Mouse (Mus musculus) frontal cortex, adult (tissue): ENCODE results near the gene Smarcal1.

Source experiments
- ATAC-seq: cut with Nextera tagmentation; 2 replicates; pipeline ENCODE4 v1.9.2; 2017; ENCODE audit warnings: mild to moderate bottlenecking, moderate library complexity, mixed read lengths; ENCODE audit not compliant: low TSS enrichment

Smarcal1 gene

DNA sequence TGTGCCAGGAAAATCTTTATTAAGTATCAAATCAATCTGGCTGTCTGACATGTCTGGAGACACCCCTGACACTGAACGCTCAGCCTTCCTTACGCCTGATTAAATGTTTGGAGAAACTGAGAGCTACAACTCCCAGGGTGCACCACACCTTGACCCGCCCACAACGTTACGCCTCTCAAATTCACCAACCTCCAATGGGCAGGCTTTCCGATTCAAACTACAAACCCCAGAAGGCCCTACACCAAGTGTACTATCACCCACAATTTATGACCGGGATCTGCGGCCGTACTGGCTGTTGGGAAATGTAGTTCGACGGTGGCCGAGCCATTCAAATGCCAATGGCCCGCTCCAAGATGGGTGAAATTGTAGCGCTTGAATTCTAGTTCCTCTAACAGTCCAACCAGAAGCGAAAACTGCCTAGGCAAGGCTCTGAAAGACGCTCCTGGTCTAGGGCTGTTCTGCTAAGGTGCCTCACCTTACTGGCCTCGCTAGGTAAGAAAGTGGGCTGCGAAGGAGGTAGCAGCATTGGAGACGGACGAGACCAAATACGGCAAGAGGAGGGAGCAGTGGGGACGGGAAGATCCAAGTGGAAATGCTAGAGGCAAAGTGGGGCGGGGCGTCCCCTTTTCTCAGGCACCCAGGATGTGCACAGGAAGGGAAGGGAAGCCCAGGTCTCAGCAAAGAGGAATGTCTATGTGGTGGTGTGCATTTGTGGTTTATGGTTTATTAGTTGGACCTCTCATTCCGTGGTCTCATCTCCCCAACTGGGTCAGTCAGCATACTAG, at the start of gene Smarcal1:
TSS of gene Smarcal1 (plus strand) at position 305 of the 785 bp plus-strand sequence.
- ATAC-seq: peak; percentile 91

DNA sequence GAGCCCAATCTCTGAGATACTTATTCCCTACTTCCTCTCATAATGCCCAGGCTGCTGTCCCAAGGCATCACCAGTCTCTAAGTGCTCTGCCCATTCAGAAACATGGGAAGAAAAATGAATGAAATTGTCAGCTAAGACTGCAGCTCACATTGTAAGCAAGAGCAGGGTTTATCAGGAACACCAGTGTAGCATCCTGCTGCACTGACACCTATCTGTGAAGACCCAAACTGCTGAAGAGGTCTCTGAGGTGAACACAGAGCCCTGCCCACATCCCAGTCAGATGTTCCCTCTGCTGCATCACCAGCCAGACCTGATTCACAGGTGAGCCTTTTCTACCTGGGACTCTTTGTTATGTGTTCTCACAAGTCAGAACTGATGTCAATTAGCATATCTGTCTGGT, 49.6 kb upstream of the Smarcal1 start:
- ATAC-seq: no peak

DNA sequence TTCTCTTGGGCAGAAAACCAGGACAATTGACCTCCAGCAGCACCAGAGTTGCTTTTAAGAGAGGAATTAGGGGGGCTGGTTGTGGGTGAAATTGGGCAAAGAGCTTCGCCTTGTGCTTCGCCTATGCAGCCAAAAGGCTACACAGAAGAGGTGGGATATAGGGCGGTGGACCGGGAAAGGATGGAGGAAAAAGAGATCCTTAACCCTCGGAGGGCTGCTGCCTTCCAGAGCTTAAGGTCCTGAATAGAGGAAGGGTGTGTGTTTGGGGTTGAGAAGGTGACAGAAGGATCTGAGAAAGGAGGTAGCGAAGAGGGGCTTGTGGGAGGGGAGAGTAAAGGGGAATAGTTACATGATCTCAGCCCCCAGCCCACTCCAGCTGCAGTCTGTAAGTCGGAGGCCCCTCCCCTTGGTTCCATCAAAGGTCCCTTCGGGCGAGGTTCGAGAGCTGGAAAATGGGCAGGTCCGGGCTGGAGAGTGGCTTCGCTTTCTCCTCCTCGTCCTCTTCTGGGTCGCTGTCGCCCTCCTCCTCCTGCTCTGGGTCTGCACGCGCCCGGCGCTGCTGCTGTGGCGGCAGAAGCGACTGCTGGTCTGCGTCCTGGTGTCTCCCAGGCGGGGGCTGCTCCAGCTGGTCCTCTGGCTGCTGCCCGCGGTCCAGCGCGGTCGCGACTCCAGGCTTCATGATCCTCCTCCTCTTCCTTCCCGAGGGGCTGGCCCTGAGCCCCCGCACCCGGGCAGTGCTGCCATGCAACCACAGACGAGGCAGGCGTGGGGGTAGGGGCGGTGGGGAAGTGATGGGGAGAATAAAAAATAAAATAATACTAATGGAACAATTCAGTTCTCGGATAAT, 47.1 kb upstream of the Smarcal1 start:
- peak; percentile 26 for ATAC-seq

DNA sequence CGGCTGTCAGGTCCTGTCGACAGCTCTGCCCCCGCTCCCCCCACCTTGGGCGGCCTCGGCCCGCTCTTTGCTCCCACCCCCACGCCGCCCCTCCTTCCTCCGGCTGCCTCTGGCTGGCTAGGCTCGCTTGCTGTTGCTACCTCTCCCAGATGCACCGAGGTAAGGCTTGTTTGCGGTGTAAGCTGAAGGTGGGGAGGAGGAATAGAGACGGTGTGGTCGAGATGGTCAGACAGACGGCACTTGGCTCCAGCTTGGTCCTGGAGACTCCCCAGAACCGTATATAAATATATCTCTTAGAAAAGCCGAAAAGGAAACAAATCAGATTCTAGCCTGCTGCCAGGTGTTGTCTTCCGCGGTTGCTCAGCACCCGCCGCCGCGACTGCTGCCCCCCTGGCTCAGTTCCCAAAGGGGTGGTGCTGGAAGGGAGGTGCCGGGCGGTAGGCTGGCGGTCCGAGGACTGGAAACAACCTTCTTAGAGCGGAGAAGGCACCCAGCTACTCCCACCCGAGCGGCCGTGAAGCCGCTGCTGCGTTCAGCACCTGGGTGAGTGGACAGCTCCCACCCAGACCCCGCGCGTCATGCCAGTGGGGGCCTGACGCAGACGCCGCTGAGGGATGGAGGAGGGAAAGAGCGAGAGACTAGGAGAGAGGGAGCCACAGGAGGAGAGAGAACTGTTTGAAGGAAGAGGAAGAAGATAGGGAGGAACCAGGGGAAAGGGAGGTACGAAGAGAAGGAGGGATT, 46.3 kb upstream of the Smarcal1 start, which contains the start of gene March4:
TSS of gene March4 (minus strand) at position 320 of the 741 bp plus-strand sequence.
- ATAC-seq: peak; percentile 76

DNA sequence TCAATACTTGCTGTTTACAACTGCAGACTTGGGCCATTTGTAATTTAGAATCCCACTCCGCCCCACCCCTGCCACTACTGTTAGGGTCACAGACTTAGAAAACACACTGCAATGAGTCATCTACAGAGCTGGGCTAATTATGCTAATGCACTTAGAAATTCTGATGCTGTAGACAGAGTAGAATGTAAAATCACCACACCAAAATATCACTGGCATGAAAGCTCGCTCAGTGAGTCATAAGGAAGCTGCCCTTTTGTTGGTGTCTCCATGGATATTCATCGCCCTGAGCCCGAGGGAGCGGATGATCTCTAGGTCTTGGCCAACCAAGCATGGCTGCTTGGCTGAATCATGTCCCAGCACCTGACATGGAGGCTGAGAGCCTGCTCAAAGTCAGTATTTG, 44.8 kb upstream of the Smarcal1 start:
- peak; percentile 29 for ATAC-seq

DNA sequence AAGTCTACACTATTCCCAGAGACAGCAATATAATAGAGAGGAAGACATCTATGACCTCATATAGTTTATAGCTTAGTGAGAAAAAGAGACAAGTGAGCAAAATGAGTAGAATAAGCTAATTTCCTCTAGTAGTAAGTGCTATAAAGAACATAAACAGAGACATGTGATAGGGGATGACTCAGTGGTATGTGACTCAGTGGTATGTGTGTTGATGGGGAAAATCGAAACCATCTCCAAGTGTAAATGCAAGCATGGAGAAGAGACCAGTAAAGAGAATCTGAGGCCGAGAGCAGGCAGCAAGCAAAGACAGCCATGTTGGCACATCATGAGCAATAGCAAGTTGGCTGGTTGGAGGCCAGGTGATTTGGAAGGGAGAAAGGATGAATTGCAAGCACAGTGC, 32.7 kb upstream of the Smarcal1 start:
- no peak for ATAC-seq

DNA sequence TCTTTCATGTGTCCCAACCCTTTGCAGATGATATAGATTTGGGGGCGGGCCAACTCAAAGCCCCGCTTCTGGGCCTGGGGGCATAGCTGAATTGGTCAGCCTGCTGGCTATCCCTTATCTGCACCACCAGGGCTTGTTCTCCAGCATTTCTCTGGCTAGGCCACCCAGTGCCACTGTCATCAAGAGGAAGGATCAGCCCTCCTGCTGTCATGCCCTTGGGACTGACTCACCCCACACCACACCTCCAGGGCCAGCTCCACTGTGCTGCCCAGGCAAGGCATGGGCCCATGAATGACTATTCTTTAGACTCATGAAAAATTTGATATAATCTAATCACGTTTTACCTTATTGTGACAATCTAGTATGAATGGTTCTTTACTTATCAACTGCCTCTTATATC, 26.6 kb upstream of the Smarcal1 start:
- ATAC-seq: no peak

DNA sequence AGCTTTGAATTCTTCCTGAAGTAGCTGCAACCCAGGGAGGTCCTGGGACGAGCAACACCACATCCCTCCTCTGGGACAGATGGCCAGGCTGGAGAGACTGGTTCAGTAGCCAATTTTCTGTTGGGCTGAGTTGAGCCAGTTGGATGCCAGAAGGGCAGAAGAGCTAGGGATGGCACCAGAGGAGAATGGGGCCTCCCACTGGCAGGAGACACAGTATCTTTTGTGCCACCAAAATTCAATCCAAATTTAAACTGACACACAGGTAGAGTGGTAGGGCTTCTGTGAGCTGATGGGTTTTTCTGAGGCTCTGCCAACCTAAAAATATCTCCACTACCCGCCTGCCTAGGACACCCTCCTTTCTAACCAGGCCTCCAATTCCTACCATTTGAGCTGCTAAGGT, 24.4 kb upstream of the Smarcal1 start:
- ATAC-seq: no peak

DNA sequence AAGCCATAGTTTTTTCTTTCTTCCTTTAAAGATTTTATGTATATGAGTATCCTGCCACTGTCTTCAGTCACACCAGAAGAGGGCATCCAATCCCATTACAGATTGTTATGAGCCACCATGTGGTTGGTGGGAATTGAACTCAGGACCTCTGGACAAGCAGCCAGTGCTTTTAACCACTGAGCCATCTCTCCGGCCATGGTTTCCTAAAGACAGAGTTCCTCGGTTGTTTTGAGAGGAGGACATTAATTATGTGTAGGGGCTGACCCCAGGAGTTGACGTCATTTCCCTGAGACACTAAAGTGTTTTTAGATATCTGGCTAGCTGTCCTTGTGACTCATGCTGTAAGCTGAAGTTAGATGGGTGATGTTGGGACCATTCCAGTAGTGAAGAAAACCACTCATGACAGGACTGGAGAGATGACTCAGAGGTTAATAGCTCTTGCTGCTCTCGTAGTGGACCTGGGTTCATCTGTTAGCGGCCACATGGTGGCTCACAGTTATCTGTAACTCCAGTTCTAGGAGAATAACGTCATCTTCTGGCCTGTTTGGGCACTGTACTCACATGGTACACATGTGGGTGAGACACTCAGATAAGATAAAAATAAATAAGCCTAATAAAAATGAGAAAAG, 18.6 kb upstream of the Smarcal1 start:
- ATAC-seq: no peak

DNA sequence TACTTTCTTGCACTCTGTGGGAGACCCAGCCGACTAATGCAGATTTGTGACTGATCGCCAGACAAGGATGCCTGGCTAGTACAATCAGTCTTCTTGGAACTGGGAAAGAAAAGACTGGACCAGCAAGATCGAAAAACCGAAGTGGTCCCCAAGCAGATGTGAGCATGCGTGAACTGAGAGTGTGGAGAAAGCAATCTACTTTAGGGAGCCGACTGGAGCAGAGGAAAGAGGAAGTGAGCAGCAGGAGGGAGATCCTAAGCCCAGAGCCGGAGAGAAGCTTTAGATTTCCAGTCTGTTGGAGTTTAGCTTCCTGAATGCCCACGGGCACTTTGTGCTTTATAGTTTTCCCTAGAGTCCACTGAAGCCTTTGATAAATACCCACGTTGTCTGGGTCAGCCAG, 16.0 kb upstream of the Smarcal1 start:
- ATAC-seq: no peak

DNA sequence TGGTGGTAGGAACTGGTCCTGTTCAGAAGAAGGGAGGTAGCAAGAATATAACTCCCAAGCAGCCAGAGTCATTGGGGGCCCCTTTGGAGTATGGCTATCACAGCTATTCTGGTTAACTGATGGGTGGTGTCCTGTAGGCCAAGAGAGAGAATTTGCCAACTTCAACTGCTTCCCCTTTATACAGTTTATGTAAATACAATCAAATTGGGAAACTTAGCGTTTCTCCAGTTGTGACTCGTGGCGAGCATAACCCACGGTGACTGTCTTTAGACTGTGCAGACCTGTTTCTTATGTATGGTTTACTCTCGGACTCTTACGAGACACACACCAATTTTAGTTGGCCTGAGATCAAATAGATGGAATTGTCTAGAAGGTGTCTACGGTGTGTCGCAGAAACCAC, 14.3 kb upstream of the Smarcal1 start:
- no peak for ATAC-seq

DNA sequence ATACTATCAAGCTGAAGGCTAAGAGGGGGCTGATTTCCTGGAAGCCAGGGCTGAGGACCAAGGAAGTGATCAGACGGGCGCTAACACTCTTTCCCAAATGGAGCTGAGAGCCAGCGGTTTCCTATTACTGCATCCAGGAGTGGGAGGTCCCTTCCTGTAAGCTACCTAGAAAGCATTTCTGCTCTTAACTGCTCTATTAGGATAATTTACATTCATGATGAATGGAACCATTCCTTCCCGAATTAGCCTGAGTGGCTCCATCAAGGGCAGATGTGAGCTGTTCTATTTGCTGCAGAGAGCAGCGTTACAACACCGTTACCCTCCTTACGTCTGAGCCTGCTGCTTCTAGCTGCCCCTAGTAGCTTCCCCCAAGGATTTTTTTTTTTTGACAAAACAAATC, 9.0 kb upstream of the Smarcal1 start:
- no peak for ATAC-seq

DNA sequence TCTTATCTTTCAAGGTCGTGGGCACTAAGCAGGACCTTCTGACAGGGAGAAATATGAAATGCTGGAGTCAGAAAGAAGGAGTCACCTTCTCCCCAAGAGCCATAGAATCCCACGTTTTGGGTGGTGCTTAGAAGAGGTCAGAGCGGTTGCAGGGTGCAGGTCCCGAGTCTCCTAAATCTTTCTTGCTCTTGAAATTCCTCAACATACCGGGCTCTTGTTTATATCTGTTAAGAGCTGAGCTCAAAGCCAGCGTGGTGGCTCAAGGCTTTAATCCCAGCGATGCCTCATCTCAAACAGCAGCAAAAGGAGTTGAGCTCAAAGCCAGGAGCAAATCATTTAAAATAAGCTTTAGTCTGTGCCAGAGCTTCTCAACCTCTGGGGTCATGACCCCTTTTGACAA, 8.4 kb upstream of the Smarcal1 start:
- ATAC-seq: no peak

DNA sequence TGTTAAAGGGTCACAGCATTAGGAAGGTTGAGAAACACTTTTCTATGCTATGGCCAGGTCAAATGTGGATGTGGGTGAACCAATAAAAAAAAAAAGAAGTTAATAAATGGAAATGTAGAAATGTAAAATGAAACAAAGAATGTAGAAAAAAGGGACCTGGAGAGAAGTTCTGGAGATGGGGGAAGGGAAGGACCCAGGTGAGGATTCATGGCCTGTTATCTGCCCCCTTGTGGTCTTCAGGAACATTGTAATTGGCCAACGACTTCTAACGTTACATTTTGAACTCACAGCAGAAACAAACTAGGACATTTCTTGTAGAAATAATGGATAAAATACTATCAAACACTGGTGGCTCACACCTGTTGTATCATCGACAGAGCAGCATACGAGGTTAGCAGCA, 7.9 kb upstream of the Smarcal1 start:
- ATAC-seq: no peak

DNA sequence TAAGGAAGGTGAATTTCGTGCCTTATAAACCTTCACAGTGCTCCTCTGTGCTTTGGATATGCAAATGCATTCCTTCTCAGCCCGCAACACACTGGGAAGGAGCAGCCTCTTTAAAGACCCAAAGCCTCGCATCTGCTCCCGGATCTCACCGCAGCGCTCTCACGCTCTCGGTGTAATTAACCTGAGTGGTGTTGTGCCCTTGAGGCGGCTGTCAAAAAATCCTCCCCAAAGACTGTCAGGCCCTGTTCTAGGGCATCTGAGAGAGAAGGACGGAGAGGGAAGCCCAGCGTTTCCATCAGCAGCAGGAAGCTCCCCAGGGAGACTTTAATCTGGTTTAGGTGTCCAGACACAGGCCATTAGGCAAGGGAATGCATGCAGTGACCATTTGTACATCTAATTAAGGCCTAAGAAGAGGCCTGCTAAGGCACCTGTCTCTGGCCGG, 5.5 kb upstream of the Smarcal1 start:
- ATAC-seq: 0 out of 2 replicates have a peak, but pooled peaks have one; percentile 27

DNA sequence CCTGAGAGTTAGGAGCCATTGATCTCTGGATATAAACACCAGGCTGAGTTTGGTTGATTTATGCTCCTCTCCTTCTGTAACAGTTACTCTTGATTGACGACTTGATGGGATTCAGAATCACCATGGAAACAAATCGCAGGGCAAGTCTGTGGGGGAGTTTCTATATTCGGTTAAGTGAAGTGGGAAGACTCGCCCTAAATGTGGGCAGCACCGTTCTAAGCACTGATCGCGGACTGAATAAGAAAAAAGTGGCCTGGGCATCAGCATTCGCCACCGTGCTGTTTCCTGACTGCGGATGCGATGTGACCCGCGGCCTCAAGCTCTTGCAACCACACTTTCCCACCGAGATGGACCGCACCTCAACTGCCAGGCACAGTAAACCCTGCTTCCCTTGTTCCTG, 4.7 kb upstream of the Smarcal1 start:
- ATAC-seq: peak; percentile 34

DNA sequence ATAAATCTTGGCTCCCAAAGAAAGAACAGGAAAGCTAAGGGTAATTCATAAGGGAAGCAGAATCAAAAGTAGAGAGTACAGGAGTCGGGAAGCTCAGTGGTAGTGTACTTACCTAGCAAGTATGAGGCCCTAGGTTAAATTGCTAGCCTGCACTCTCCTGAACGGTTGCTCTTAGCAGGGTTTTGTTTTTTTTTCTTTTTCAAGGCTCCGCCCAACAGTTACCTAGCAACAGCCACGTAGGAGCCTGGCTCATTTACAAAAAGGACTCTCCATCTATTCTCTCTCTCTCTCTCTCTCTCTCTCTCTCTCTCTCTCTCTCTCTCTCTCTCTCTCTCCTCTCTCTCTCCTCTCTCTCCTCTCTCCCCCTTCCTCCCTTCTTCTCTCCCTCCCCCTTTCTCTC, 4.2 kb upstream of the Smarcal1 start:
- ATAC-seq: 0 out of 2 replicates have a peak, but pooled peaks have one; percentile 16

DNA sequence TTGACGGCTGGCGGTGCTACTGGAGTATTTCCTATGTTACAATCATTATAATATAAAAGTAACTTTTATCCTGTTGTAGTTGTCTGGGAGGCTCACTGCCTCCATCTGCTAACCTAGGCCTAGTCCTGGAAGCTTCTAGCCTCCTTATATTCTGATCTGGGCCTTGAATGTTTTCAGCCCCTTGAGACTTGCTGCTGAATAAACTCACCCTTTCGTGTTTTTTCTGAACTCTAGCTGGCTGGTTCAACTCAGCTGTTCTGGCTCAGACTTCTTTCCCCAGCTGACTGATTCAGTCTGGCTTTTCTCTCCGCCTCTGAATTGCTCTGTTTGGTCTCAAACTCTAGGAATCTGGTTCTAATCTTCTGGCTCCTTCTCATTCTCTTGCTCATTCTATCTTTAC, 855 bp downstream of the Smarcal1 start:
- no peak for ATAC-seq

DNA sequence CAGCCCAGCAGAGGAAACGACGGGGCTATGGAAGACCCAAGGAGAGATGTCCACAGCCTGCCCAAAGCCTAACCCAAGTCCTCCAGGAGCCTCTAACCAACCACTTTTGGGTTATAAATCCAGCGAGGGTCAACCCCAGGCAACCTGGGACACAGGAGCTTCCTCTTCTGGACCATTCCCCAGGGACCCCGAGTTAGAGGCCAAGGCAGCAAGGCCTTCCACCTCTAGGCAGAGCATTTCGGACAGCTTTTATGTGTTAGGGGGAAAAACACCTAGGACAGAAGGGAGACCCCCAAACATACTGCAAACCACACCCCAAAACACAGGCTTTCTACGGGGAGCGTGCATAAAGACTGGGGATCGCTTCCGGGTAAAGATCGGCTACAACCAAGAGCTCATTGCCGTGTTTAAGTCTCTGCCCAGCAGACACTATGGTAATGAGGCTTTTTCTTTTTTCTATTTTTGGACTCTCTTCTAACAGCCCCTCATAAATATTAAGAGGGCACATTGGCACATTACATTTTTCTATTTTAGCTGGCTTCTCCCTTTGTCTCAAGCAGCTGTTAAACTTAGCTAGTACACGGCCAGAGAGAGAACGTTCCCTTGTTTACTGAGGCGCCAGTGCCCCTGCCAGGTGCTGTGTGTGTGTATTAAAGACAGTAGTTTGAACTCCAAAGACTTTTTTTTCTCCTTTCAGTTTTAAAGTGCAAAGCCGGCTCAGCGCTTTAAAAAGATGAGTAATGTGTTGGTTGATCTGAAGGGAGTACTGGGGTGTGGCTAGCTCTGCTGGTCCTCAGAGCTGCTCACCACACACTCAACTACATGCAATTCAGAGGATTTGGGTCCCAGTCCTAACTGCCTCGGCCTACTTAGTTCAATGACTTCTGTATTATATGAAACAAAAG, 3.2 kb downstream of the Smarcal1 start:
- no peak for ATAC-seq

DNA sequence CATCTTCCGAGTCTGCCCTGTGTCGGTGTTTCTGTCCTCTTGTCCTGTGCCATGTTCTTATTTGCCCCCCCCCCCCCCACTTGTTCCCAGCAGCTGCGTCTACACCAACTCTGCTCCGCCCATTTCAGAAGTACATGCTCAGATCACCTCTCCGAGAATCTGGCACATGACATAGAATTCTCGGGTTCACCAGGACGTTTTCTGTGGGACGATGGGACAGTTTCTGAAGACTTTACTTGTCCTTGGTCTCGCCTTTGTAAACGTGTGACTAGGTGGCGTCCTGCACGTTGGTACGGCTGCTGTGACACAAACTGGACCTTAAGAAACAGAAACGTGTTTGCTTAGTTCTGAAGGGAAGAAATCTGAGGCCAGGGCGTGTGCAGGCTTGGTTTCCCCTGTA, 4.5 kb downstream of the Smarcal1 start:
- no peak for ATAC-seq

DNA sequence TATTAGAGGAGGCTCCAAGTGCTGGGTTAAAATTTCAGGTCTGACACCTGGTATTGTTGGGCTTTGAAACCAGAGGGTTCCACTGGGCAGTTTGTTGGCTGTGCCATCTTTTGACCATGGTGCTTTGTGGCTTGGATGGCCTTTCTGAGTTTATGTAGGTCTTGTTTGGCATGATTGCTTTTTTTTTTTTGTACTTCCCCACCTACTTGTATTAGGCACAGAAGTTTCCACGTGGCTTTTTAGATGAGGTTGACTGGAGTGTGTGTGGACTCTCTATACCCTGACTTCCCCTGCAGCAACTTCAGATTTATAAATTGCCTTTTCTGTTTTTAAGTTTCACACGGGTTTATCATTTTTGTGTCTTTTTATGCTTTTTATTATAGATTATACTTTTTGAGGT, 5.7 kb downstream of the Smarcal1 start:
- no peak for ATAC-seq
